Mouse (Mus musculus) activated CD4-positive, CD25-positive, alpha-beta regulatory T cell (primary cell): ENCODE data around the gene P2rx1. TPM values are rescaled to one million over a fixed set of nuclear protein-coding genes. Genes with fewer than 3 reads are reported as not detected.

Experiments used
- polyA plus RNA-seq, 2 experiments: library from polyadenylated mRNA; unstranded; fragments of 100-300 nt; shearing (Covaris generic); gene quantifications; one replicate each; pipeline ENCODE4 v1.2.1; 2017

P2rx1 gene
- polyA plus RNA-seq = under 1 TPM in 1 of 2 experiments, not detected in 1; 0.79 TPM

DNA sequence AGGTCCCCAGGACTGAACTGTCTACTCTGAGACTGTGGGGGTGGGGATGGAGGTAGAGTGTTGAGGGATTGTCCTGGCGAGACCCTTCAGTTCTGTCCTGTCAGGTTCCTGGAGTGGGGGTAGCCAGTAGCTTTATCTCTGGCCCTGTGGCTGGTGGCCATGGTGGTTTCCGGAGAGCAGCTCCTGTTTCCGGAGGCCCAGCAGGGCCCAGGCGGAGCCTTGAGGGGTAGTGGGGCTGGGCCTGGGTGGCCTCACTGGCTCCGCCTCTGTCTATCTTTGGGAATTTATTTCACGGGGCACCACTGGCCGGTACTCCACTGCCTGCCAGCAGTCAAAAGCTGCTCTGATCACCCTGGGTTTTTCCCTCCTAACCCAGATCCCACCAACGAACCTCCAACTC is at the start of gene P2rx1:
TSS of gene P2rx1 (plus strand) at position 333 of the 400 bp plus-strand sequence.

DNA sequence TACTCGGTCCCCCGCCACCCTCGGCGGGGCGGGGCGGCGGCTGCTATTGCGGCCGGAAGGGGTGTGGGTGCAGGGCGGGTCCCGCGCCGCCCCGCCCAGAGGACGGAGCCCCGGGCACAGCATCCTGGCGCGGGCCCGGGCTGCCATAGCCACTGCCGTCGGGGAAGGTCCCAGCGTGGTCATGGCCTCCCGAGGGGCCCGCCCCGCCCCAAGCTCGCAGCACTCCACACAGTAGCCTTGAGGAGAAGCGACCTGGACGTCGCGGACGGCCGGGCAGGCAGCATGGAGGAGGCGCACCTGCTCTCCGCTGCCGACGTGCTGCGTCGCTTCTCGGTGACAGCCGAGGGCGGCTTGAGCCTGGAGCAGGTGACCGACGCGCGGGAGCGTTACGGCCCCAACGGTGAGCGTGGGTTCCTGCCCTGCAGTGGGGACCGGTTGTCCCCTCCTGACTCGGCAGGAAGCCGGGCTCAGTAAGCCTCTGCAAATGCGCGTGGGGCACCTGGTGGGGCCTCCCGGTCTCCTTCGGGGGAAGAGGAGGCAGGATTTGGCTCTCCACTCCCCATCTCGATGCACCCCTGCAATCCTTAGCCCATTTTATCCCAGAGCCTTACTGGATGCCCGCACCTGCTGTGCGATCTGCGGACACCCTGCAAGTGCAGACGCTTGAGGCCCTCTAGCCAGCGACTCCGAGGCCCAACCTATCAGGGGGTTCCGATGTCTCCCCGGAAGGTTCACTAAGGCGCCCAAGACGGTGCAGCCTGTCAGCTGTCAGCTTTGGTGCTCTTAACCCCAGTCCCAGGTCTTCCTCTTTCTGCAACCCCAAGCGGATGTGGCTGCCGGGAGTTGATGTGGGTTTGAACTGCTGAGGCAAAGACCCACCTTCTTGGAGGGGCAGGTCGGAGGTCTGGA is 37.6 kb upstream of the P2rx1 start, which contains the start of gene Atp2a3:
TSS of gene Atp2a3 (plus strand) at position 98 of the 909 bp plus-strand sequence.

DNA sequence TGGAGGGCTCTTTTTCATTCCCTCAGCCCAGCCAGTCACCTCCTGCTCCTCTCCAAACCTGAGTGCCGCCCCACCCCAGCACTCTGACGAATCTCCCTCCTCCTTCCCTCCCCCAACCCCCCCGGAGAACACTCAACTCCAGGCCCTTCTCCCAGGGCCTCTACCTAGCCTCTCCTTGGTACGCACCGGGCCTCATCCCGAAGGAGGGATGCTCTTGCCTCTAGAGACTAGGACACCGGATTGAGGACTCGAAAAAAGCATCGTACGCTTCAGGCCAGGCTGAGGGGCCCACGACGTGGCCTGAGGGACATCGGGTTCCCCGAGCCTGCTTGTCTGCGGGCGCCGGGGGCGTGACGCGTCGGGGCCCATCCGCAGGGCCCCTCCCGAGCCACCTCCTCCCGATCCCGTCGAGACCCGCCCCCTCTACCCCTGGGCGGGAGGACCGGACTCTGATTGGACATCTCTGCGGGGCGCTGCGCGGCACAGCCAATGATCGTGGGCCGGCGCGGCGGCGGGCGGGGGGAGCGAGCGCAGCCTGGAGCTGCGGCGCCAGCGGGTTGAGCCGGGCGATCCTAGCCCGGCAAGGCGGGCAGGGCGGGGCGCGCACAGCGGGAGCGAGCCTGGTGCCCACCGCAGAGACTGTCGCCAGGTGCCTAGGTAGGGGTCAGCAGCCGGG is 19.7 kb downstream of the P2rx1 start, which contains the start of gene Camkk1:
TSS of gene Camkk1 (plus strand) at position 538 of the 676 bp plus-strand sequence.

DNA sequence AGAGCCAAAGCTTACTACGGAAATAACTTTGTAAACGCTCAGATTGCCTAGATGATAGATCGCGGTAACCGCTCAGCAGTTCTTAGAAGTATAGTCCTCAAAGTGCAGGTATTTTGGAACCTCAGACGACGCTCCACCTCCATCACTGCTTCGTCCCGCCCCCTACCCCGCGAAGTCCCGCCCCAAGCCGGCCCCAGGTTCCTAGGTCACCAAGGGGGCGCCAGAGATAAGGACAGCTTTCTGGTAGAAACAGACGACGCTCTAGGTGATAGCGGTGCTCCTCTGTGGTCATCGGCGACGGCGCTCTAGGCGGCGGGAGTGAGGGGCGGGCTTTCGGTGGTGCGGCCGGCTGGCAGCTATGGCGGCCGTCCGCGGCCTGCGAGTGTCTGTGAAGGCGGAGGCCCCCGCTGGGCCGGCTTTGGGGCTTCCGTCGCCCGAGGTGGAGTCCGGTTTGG is 48.7 kb downstream of the P2rx1 start, which contains the start of gene Ncbp3:
TSS of gene Ncbp3 (plus strand) at position 242 of the 455 bp plus-strand sequence.

Other genes starting within 250 kb of the P2rx1 start
- gene Cyb5d2, start 203.0 kb upstream of the P2rx1 start, polyA plus RNA-seq = 1 to 10 TPM; 5.7 to 8.2 TPM
- 10 to 100 TPM; 19.0 to 21.3 TPM for gene Zzef1, start 202.9 kb upstream of the P2rx1 start, polyA plus RNA-seq
- 100 to 1,000 TPM; 191 to 312 TPM for gene Atp2a3, start 37.9 kb upstream of the P2rx1 start, polyA plus RNA-seq
- 1 to 10 TPM; 4.3 to 6.2 TPM for gene Camkk1, start 19.9 kb downstream of the P2rx1 start, polyA plus RNA-seq
- 10 to 100 TPM; 14.9 to 18.5 TPM for gene Ncbp3, start 48.7 kb downstream of the P2rx1 start, polyA plus RNA-seq
- gene Itgae, start 91.5 kb downstream of the P2rx1 start, polyA plus RNA-seq = 100 to 1,000 TPM in 1 of 2 experiments, 10 to 100 TPM in 1; 37.2 to 255 TPM
- gene Haspin, start 139.2 kb downstream of the P2rx1 start, polyA plus RNA-seq = 10 to 100 TPM; 14.4 to 20.1 TPM
- gene P2rx5, start 161.3 kb downstream of the P2rx1 start, polyA plus RNA-seq = under 1 TPM; 0.19 to 0.61 TPM
- gene Emc6, start 177.9 kb downstream of the P2rx1 start, polyA plus RNA-seq = 100 to 1,000 TPM in 1 of 2 experiments, 10 to 100 TPM in 1; 60.0 to 102 TPM
- gene Tax1bp3, start 178.0 kb downstream of the P2rx1 start, polyA plus RNA-seq = 10 to 100 TPM; 29.9 to 32.4 TPM
- 10 to 100 TPM; 11.4 to 11.7 TPM for gene Ctns, start 199.9 kb downstream of the P2rx1 start, polyA plus RNA-seq
- gene Shpk, start 200.4 kb downstream of the P2rx1 start, polyA plus RNA-seq = 1 to 10 TPM; 6.0 to 7.6 TPM
- gene Trpv1, start 235.2 kb downstream of the P2rx1 start, polyA plus RNA-seq = not detected